Mouse (Mus musculus): ENCODE measurements around the gene Tmem63a.
"Not testable (repeated sequence)": the region's sequence is repeated elsewhere in the genome, so short reads cannot be mapped to it uniquely, and the experiment has no call there.

The Tmem63a gene

GRCm38 (mm10) chr1:180958797-180959196 lies 16.7 kb downstream of the Tmem63a start:
- DNase-seq (ENCODE audit: low spot score in 2 of 2), result no peak

GRCm38 (mm10) chr1:180965786-180966185 lies 23.6 kb downstream of the Tmem63a start:
- DNase-seq (ENCODE audit: low spot score in 2 of 2), result no peak

GRCm38 (mm10) chr1:180966542-180966941 lies 24.4 kb downstream of the Tmem63a start:
- no peak for DNase-seq (ENCODE audit: low spot score in 2 of 2)

- DNase-seq (ENCODE audit: low spot score in 2 of 2), result no peak
Observed at GRCm38 (mm10) chr1:180967261-180967660, 25.1 kb downstream of the Tmem63a start.

- DNase-seq (ENCODE audit: low spot score in 2 of 2), result peak; percentile 36 to 49
Observed at GRCm38 (mm10) chr1:180972941-180973340, 30.8 kb downstream of the Tmem63a start.

GRCm38 (mm10) chr1:180974126-180974746 lies 32.1 kb downstream of the Tmem63a start:
- peak in 1 of 2 experiments; percentile 36 for DNase-seq (ENCODE audit: low spot score in 2 of 2)

- DNase-seq (ENCODE audit: low spot score in 2 of 2), result no peak
Observed at GRCm38 (mm10) chr1:180976110-180976679, 34.1 kb downstream of the Tmem63a start.

- DNase-seq (ENCODE audit: low spot score in 2 of 2), result no peak
Observed at GRCm38 (mm10) chr1:180979484-180980251, 37.5 kb downstream of the Tmem63a start.

GRCm38 (mm10) chr1:180980464-180980863 lies 38.3 kb downstream of the Tmem63a start:
- no peak for DNase-seq (ENCODE audit: low spot score in 2 of 2)

- not testable (repeated sequence) for DNase-seq (ENCODE audit: low spot score in 2 of 2)
Observed at GRCm38 (mm10) chr1:180981298-180982046, 39.3 kb downstream of the Tmem63a start.

- DNase-seq (ENCODE audit: low spot score in 2 of 2), result no peak
Observed at GRCm38 (mm10) chr1:180986701-180987100, 44.6 kb downstream of the Tmem63a start.

GRCm38 (mm10) chr1:180987759-180988158 lies 45.6 kb downstream of the Tmem63a start:
- peak in 1 of 2 experiments; percentile 78 for DNase-seq (ENCODE audit: low spot score in 2 of 2)

- DNase-seq (ENCODE audit: low spot score in 2 of 2), result no peak
Observed at GRCm38 (mm10) chr1:180990671-180991070, 48.5 kb downstream of the Tmem63a start.

- DNase-seq (ENCODE audit: low spot score in 2 of 2), result peak in 1 of 2 experiments; percentile 66
Observed at GRCm38 (mm10) chr1:180992142-180992541, 50.0 kb downstream of the Tmem63a start.

GRCm38 (mm10) chr1:181000501-181001092 lies 58.5 kb downstream of the Tmem63a start:
- no peak for DNase-seq (ENCODE audit: low spot score in 2 of 2)

- DNase-seq (ENCODE audit: low spot score in 2 of 2), result no peak
Observed at GRCm38 (mm10) chr1:181001217-181001616, 59.1 kb downstream of the Tmem63a start.

- no peak for DNase-seq (ENCODE audit: low spot score in 2 of 2)
Observed at GRCm38 (mm10) chr1:181001621-181002020, 59.5 kb downstream of the Tmem63a start.

- no peak for DNase-seq (ENCODE audit: low spot score in 2 of 2)
Observed at GRCm38 (mm10) chr1:181003790-181004189, 61.6 kb downstream of the Tmem63a start.

- no peak for DNase-seq (ENCODE audit: low spot score in 2 of 2)
Observed at GRCm38 (mm10) chr1:181005331-181005730, 63.2 kb downstream of the Tmem63a start.

- DNase-seq (ENCODE audit: low spot score in 2 of 2), result no peak
Observed at GRCm38 (mm10) chr1:181007831-181008230, 65.7 kb downstream of the Tmem63a start.

- no peak for DNase-seq (ENCODE audit: low spot score in 2 of 2)
Observed at GRCm38 (mm10) chr1:181008266-181008665, 66.1 kb downstream of the Tmem63a start.
